Mouse (Mus musculus): ENCODE data around the gene Rfc4.

DNA sequence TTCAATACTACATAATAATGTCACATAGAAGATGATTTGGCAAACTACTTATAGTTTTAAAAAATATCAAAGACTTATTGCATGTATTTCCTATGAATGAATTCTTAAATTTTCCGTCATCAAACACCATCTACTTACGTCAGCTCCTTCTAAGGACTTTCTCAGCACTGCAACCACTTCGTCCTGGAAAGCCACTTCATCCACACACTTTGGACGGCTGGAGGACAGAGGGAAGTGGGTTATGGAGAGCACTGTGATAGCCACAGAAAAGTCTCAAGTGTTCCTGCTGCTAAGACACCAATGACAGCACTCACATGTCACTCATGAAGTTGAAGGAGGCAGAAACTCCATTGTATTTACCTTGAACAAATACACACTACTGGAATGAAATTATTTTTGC, 3.1 kb downstream of the Rfc4 start:
- TF ChIP-seq POLR2A (IDR thresholded peaks at IDR 0.05; ENCODE audit: low read depth, low read length) (no peak), CTCF (IDR thresholded peaks at IDR 0.05; ENCODE audit: extremely low read depth, insufficient read length, insufficient replicate concordance, low read depth, low read length) (no peak)

All from small intestine, adult 2 months (tissue).